Mouse (Mus musculus) G1E (cell line): ENCODE results near the gene Aak1. TPM values are rescaled to one million over a fixed set of nuclear protein-coding genes. Genes with fewer than 3 reads are reported as not detected.

Source experiments
- ATAC-seq: 2 replicates; pipeline ENCODE4 v1.8.0; 2016; ENCODE audit warnings: mild to moderate bottlenecking; ENCODE audit not compliant: insufficient number of reproducible peaks, poor library complexity, low FRiP score, severe bottlenecking; ENCODE audit errors: extremely low read depth
- DNase-seq: peaks from one replicate; pipeline ENCODE4 v3.0.0; 2012; ENCODE audit warnings: low spot score
- H3K27me3 ChIP-seq: 2 replicates; pipeline ENCODE4 v1.6.1; 2012; ENCODE audit warnings: mild to moderate bottlenecking, low read length, inconsistent platforms; ENCODE audit not compliant: insufficient read depth
- H3K36me3 ChIP-seq: replicated peaks from 2 replicates; pipeline ENCODE3; 2012; ENCODE audit warnings: mild to moderate bottlenecking, inconsistent platforms
- H3K4me1 ChIP-seq: 2 replicates; pipeline ENCODE4 v1.6.1; 2012; ENCODE audit warnings: low read depth, low read length, inconsistent platforms, mixed read lengths; ENCODE audit not compliant: insufficient read depth
- H3K4me3 ChIP-seq: 2 replicates; pipeline ENCODE4 v1.5.1; 2012; ENCODE audit warnings: low read depth, mild to moderate bottlenecking, inconsistent platforms, low read length, moderate library complexity, mixed read lengths
- H3K9me3 ChIP-seq: replicated peaks from 2 replicates; pipeline ENCODE4 v1.6.1; 2012; ENCODE audit warnings: inconsistent platforms
- CTCF ChIP-seq: IDR thresholded peaks from 2 replicates; pipeline ENCODE4 v1.5.1; 2012; ENCODE audit warnings: low read depth, low read length, inconsistent platforms, mixed read lengths
- GATA1 ChIP-seq: IDR thresholded peaks from 2 replicates; pipeline ENCODE4 v1.6.1; 2012; ENCODE audit warnings: borderline replicate concordance, low read length, inconsistent platforms, mixed read lengths
- GATA2 ChIP-seq: IDR thresholded peaks from 2 replicates; pipeline ENCODE4 v1.6.1; 2012; ENCODE audit warnings: low read depth, low read length, inconsistent platforms, borderline replicate concordance
- POLR2AphosphoS5 ChIP-seq: IDR thresholded peaks from 2 replicates; pipeline ENCODE4 v1.6.1; 2012; ENCODE audit warnings: low read depth, low read length, inconsistent platforms; ENCODE audit not compliant: insufficient replicate concordance
- TAL1 ChIP-seq: conservative IDR thresholded peaks from 2 replicates; pipeline ENCODE4 v1.6.1; 2012; ENCODE audit warnings: low read depth, low read length, inconsistent platforms, mixed read lengths
- polyA plus RNA-seq: library from polyadenylated mRNA; stranded (reverse); fragments of >175 nt; gene quantifications from 2 replicates; pipeline ENCODE4 v1.2.3, GENCODE M21; 2012
- total RNA-seq, 2 experiments: library from RNA; stranded (forward) in 1 of 2; stranded (reverse) in 1 of 2; fragments of 200-1000 nt in 1 of 2; fragments of >200 nt in 1 of 2; fragmentation: Nextera tagmentation in 1 of 2; gene quantifications; 2 replicates each; pipeline ENCODE4 v1.2.3; 2014 to 2017

Gene Aak1
- 181 and 183 TPM in 2 replicates for total RNA-seq (2014; fragmentation: Nextera tagmentation)
- total RNA-seq (2017) = 14.6 and 15.8 TPM in 2 replicates
- polyA plus RNA-seq = 36.3 and 41.0 TPM in 2 replicates

DNA sequence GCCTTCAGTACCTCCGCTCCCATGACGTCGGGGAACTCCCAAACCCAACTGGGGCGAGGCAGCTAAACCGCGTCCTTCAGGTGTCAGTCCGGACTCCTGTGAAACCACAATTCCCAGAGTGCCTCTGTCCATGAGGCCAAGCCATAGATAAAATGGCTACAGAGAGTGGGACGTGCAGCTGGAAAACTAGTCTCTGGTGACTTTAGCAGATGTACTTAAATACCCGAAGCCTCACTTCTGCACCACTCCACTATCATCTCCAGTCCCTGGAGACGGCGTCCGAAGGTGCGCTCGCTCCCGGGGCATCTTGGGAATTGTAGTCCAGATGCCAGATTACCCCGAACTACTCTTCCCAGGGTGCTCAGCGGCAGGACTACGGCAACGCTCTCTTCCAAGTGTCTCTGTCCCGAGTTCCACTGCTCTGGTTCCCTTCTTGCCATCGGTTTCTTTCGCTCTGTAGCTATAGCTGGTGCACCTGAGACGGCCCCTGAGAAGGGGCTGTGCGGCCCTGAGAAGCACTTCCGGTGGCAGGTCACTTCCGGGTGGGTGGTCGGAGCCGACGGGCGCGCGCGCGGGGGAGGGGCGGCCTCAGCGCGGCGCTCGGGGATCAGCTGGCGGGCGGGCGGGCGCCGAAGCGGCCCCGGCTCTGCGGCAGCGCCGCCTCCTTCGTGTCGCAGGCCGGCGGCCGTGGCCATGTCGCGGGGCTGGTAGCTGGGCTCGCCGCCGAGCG is at the start of gene Aak1:
Aak1 (plus strand) TSS at position 603 of the 730 bp plus-strand sequence.
- no peak for TF ChIP-seq TAL1
- no peak for TF ChIP-seq GATA1
- TF ChIP-seq CTCF = no peak
- no peak for TF ChIP-seq GATA2
- TF ChIP-seq POLR2AphosphoS5 = no peak
- peak; percentile 74 for ATAC-seq
- H3K4me3 ChIP-seq = peak within 1 kb of the TSS; percentile 85
- H3K27me3 ChIP-seq = no peaks in the 10 kb centered on the region
- peaks cover 59% of the 10 kb centered on the region for H3K4me1 ChIP-seq
- peak; percentile 80 for DNase-seq
- no peaks in the 10 kb centered on the region for H3K9me3 ChIP-seq
- H3K36me3 ChIP-seq = peaks cover 19% of the 10 kb centered on the region

DNA sequence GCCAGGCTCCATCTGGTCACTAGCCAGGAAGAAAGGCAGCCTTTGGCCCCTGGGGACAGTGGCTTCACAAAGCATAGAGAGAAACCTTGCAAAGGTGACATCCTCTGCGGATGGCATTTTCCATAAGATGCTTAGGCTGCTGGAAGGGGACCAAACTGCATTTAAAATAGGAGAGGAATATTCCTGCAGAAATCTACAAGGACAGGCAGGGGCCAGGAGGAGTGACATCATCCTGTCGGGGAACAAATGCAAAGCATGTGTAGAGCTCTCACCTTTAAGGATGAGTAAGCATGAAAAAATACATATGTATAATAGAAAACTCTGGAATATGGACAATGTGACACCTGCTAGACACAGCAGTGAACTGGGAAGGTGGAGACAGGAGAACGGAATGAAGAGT is 48.9 kb upstream of the Aak1 start:
- ATAC-seq = no peak

DNA sequence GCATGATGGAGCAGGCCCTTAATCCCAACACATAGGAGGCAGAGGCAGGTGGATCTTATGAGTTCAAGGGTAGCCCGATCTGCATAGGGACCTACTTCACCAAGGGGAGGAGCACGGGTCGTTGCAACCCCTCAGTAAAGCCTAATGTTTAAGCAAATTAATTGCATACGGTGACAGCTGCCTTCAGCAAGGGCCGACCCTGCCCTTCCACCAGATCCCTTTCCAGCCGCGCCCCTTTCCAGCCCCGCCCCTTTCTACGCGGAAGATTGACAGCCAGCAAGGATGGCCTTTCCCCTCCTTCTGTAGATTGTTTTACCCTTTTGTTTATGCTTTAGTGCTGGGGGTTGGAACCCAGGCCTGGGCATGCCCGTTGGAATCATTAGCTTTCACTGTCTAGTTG is 47.9 kb upstream of the Aak1 start:
- no peak for DNase-seq
- H3K4me1 ChIP-seq = peaks cover 7% of the 10 kb centered on the region
- no peak for TF ChIP-seq GATA2
- peaks cover 44% of the 10 kb centered on the region for H3K27me3 ChIP-seq
- no peak overlapping the region for H3K4me3 ChIP-seq
- H3K9me3 ChIP-seq = no peaks in the 10 kb centered on the region
- no peaks in the 10 kb centered on the region for H3K36me3 ChIP-seq
- ATAC-seq = no peak

More for the DNA sequence above, 48.9 kb upstream of the Aak1 start:
- Histone ChIP-seq H3K36me3 (no peaks in the 10 kb centered on the region), H3K9me3 (no peaks in the 10 kb centered on the region), H3K27me3 (peaks cover 48% of the 10 kb centered on the region), H3K4me3 (no peak overlapping the region), H3K4me1 (peaks cover 7% of the 10 kb centered on the region)
- no peak for TF ChIP-seq CTCF
- no peak for TF ChIP-seq GATA1
- TF ChIP-seq TAL1 = no peak
- no peak for TF ChIP-seq GATA2
- TF ChIP-seq POLR2AphosphoS5 = no peak
- DNase-seq = no peak

DNA sequence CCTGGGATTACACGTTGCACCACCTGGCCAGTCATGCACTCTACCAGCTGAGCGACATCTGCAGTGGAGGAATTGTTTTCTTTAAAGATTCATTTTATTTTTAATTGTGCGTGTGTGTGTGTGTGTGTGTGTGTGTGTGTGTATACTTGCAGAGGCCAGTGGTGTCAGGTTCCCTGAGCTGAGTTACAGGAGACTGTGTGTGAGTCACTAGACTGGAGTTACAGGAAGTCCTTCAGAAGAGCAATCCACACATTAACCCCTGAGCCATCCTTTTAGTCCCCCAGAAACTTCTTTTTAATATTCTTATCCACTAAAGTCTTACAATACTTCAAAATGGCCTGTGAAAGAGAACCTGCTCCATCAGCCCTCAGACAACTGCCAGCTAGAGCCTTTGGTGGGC is 44.7 kb upstream of the Aak1 start:
- Histone ChIP-seq H3K9me3 (no peaks in the 10 kb centered on the region), H3K36me3 (no peaks in the 10 kb centered on the region), H3K4me3 (no peak overlapping the region), H3K27me3 (peaks cover 42% of the 10 kb centered on the region), H3K4me1 (peaks cover 10% of the 10 kb centered on the region)
- DNase-seq = no peak
- TF ChIP-seq CTCF (no peak), GATA2 (no peak), GATA1 (no peak), TAL1 (no peak), POLR2AphosphoS5 (no peak)
- ATAC-seq = no peak

DNA sequence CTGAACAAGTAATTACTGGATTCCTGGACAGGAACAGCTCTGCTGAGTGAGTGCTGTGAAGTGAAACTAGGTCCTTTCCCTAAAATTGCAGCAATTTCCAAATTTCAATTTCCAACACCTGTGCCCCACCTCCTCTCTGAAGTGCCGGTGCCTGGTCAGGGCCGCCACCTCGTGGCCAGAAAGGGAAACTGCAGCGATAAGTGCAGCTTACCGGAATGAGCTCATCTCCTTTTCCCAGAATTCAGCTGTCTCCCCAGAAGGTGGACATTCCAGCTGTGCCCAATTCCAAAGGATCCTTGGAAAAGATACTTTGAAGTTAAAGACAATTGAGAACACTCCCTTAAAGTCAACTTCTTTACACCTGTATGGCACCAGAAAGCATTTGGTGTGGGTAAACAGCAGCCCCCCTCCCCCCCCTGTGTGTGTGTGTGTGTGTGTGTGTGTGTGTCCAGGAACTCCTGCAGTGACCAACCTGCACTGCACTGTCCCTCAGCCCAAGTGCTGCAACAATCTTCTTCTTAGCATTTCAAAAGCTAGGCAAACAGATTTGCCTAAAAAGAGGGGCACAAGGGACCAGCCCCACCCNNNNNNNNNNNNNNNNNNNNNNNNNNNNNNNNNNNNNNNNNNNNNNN is 42.7 kb upstream of the Aak1 start:
- H3K4me1 ChIP-seq = peaks cover 6% of the 10 kb centered on the region
- TF ChIP-seq CTCF = peak; percentile 87
- TF ChIP-seq POLR2AphosphoS5 = no peak
- no peak for ATAC-seq
- H3K36me3 ChIP-seq = no peaks in the 10 kb centered on the region
- peak; percentile 41 for DNase-seq
- no peak overlapping the region for H3K4me3 ChIP-seq
- H3K9me3 ChIP-seq = no peaks in the 10 kb centered on the region
- H3K27me3 ChIP-seq = peaks cover 42% of the 10 kb centered on the region

DNA sequence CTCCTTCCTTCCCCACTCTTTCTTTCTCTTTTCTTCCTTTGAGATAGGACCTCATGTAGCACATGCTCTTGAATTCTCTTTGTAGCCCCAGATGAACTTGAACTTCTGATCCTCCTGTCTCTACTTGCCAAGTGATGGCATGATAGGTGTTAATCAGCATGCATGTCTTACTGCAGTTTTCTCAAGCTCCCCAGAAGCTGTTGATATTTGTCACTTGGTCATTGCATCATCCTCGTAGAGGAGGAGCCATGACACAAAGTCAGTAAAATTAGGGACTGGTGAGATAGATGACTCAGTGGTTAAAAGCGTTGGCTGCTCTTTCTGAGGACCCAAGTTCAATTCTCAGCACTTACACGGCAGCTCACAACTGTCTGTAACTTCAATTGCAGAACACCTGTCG is 36.4 kb upstream of the Aak1 start:
- Histone ChIP-seq H3K4me1 (peaks cover 2% of the 10 kb centered on the region; the same call in 1 of the 2 replicates), H3K36me3 (no peaks in the 10 kb centered on the region), H3K4me3 (no peak overlapping the region), H3K27me3 (peaks cover 22% of the 10 kb centered on the region), H3K9me3 (no peaks in the 10 kb centered on the region)
- no peak for TF ChIP-seq GATA2
- ATAC-seq (no peak), DNase-seq (no peak)
